Mouse (Mus musculus) hematopoietic multipotent progenitor cell, adult 10-12 weeks (in vitro differentiated cells): ENCODE data around the gene Slco1a4. TPM values are rescaled to one million over a fixed set of nuclear protein-coding genes. Genes with fewer than 3 reads are reported as not detected.

Experiments used
- polyA plus RNA-seq: library from polyadenylated mRNA; stranded (reverse); fragments of >175 nt; gene quantifications from 2 replicates; pipeline ENCODE4 v1.2.3, GENCODE M21; 2012; ENCODE audit warnings: low replicate concordance

The Slco1a4 gene
- polyA plus RNA-seq = not detected in 2 replicates

GRCm38 (mm10) chr6:141856085-141856484, at the start of gene Slco1a4:
Gene Slco1a4, minus strand, starts transcription at chr6:141856199.

GRCm38 (mm10) chr6:141773710-141774109, 82.3 kb downstream of the Slco1a4 start, which contains the start of gene Gm5724:
Gene Gm5724, minus strand, starts transcription at chr6:141773810.

Other genes with a start within 250 kb of the Slco1a4 start
- not detected in 2 replicates for gene Slco1b2, start 226.7 kb downstream of the Slco1a4 start, polyA plus RNA-seq
- gene Gm5724, start 82.4 kb downstream of the Slco1a4 start, polyA plus RNA-seq = not detected in 2 replicates
- gene Slco1a1, start 90.8 kb upstream of the Slco1a4 start, polyA plus RNA-seq = not detected in 2 replicates
- not detected in 2 replicates for gene Gm6614, start 155.2 kb upstream of the Slco1a4 start, polyA plus RNA-seq